Mouse (Mus musculus) stomach, postnatal 0 days (tissue): ENCODE data around the gene Tdrd7.

Experiments used
- CTCF ChIP-seq: IDR thresholded peaks from 2 replicates; pipeline ENCODE4 v1.5.1; 2016; ENCODE audit warnings: antibody characterized with exemption, low read depth, mild to moderate bottlenecking, moderate library complexity
- EP300 ChIP-seq: optimal IDR thresholded peaks from 2 replicates; pipeline ENCODE3; 2016; ENCODE audit warnings: antibody characterized with exemption

DNA sequence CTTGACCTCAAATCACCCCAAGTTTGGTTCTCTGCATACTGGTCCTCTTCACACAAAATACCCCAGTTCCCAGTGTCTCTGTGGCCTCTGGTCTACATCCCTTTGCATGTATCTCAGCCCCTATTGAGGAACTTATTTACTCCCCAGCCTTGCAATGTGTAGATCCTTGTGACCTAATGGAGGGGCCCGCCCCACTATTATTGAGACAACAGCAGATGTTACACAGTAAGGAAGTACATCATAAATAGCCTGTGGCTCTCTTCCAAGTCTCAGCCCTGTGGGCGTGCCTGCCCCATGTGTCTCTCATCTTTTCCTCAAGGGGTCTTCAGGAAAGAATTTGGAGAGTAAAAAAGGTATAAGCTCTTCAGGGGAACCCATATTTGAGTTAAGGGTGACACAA lies 111.8 kb downstream of the Tdrd7 start:
- TF ChIP-seq CTCF (no peak), EP300 (no peak)
